Mouse (Mus musculus): ENCODE measurements around the gene Tmprss7.

Tmprss7 gene

GRCm38 (mm10) chr16:45624791-45625190 lies 68.7 kb downstream of the Tmprss7 start:
- DNase-seq, result no peak

GRCm38 (mm10) chr16:45623230-45623629 lies 70.2 kb downstream of the Tmprss7 start:
- DNase-seq, result no peak

GRCm38 (mm10) chr16:45619751-45620375 lies 73.6 kb downstream of the Tmprss7 start:
- no peak for DNase-seq

- no peak for DNase-seq
Observed at GRCm38 (mm10) chr16:45615944-45616343, 77.5 kb downstream of the Tmprss7 start.

GRCm38 (mm10) chr16:45613247-45613646 lies 80.2 kb downstream of the Tmprss7 start:
- DNase-seq, result no peak

- DNase-seq, result no peak
Observed at GRCm38 (mm10) chr16:45610267-45610666, 83.2 kb downstream of the Tmprss7 start, which contains the start of gene Gcsam. Gcsam (plus strand) TSS chr16:45610380.

GRCm38 (mm10) chr16:45609300-45609699 lies 84.2 kb downstream of the Tmprss7 start:
- peak; percentile 11 for DNase-seq

GRCm38 (mm10) chr16:45608481-45608954 lies 84.9 kb downstream of the Tmprss7 start:
- DNase-seq, result peak; percentile 8
